Mouse (Mus musculus): ENCODE results near the gene Ccnt1. TPM values are rescaled to one million over a fixed set of nuclear protein-coding genes. Genes with fewer than 3 reads are reported as not detected.
A peak's percentile ranks its signal among the peaks of the same experiment; 100 is the strongest.

Gene Ccnt1
- polyA plus RNA-seq, 2 experiments, result 19.4 to 45.3 TPM

GRCm38 (mm10) chr15:98602921-98603458 lies 32.3 kb upstream of the Ccnt1 start:
- peak overlapping the region; percentile 36; the same call in 1 of the 2 replicates for H3K9ac ChIP-seq (ENCODE audit: low read depth, low read length, severe bottlenecking)
- no peak for ATAC-seq (ENCODE audit: low FRiP score, low read depth)
- H3K36me3 ChIP-seq (ENCODE audit: control insufficient read depth, insufficient read depth, low read length), result peaks cover 69% of the 10 kb centered on the region
- 0 out of 2 replicates have a peak overlapping the region, but pooled peaks have one; percentile 1 for H3K4me3 ChIP-seq (replicated peaks; ENCODE audit: low read length)
- no peak for DNase-seq (ENCODE audit: low spot score)
- 50% methylated on average over 4 of the region's 4 CpGs for WGBS
- peaks cover 30% of the 10 kb centered on the region for H3K4me1 ChIP-seq (ENCODE audit: control insufficient read depth, insufficient read depth, low read length)
- H3K27ac ChIP-seq (replicated peaks; ENCODE audit: low read depth, low read length), result 0 out of 2 replicates have a peak overlapping the region, but pooled peaks have one; percentile 33
- H3K4me2 ChIP-seq (replicated peaks; ENCODE audit: low read depth, low read length, severe bottlenecking), result peak overlapping the region; percentile 42
- no peak for TF ChIP-seq POLR2A (IDR thresholded peaks at IDR 0.05; ENCODE audit: borderline replicate concordance, extremely low read depth, insufficient read depth, insufficient read length)
- H3K27me3 ChIP-seq (ENCODE audit: control insufficient read depth, insufficient read depth, low read length), result no peaks in the 10 kb centered on the region
- H3K9me3 ChIP-seq (ENCODE audit: control insufficient read depth, low read length), result no peaks in the 10 kb centered on the region

- no peak for DNase-seq (ENCODE audit: low spot score)
- Histone ChIP-seq H3K9ac (ENCODE audit: low read depth, low read length, severe bottlenecking) (peak overlapping the region; percentile 36; the same call in 1 of the 2 replicates), H3K4me3 (replicated peaks; ENCODE audit: low read length) (peak overlapping the region; percentile 1; the same call in 1 of the 2 replicates)
Observed at GRCm38 (mm10) chr15:98602191-98602881, 31.6 kb upstream of the Ccnt1 start.

GRCm38 (mm10) chr15:98601832-98602190 lies 31.1 kb upstream of the Ccnt1 start:
- DNase-seq (ENCODE audit: low spot score), result no peak
- no peak for TF ChIP-seq POLR2A (IDR thresholded peaks at IDR 0.05; ENCODE audit: borderline replicate concordance, extremely low read depth, insufficient read depth, insufficient read length)
- Histone ChIP-seq H3K36me3 (ENCODE audit: control insufficient read depth, insufficient read depth, low read length) (peaks cover 76% of the 10 kb centered on the region), H3K27me3 (ENCODE audit: control insufficient read depth, insufficient read depth, low read length) (no peaks in the 10 kb centered on the region), H3K9ac (ENCODE audit: low read depth, low read length, severe bottlenecking) (peak overlapping the region; percentile 36; the same call in 1 of the 2 replicates), H3K4me2 (replicated peaks; ENCODE audit: low read depth, low read length, severe bottlenecking) (peak overlapping the region; percentile 42), H3K27ac (replicated peaks; ENCODE audit: low read depth, low read length) (0 out of 2 replicates have a peak overlapping the region, but pooled peaks have one; percentile 33), H3K4me3 (replicated peaks; ENCODE audit: low read length) (no peak overlapping the region; the same call in 1 of the 2 replicates), H3K9me3 (ENCODE audit: control insufficient read depth, low read length) (no peaks in the 10 kb centered on the region), H3K4me1 (ENCODE audit: control insufficient read depth, insufficient read depth, low read length) (peaks cover 20% of the 10 kb centered on the region)
- 77% methylated on average over 7 of the region's 7 CpGs for WGBS
- no peak for ATAC-seq (ENCODE audit: low FRiP score, low read depth)

More at GRCm38 (mm10) chr15:98602191-98602881, 31.6 kb upstream of the Ccnt1 start:
- 60% methylated on average over 13 of the region's 13 CpGs for WGBS
- ATAC-seq (ENCODE audit: low FRiP score, low read depth), result peak; percentile 51; the same call in 1 of the 2 replicates
- H3K27me3 ChIP-seq (ENCODE audit: control insufficient read depth, insufficient read depth, low read length), result no peaks in the 10 kb centered on the region
- H3K4me1 ChIP-seq (ENCODE audit: control insufficient read depth, insufficient read depth, low read length), result peaks cover 24% of the 10 kb centered on the region
- no peak for TF ChIP-seq POLR2A (IDR thresholded peaks at IDR 0.05; ENCODE audit: borderline replicate concordance, extremely low read depth, insufficient read depth, insufficient read length)
- H3K27ac ChIP-seq (replicated peaks; ENCODE audit: low read depth, low read length), result peak overlapping the region; percentile 33; the same call in 1 of the 2 replicates
- H3K4me2 ChIP-seq (replicated peaks; ENCODE audit: low read depth, low read length, severe bottlenecking), result peak overlapping the region; percentile 42
- no peaks in the 10 kb centered on the region for H3K9me3 ChIP-seq (ENCODE audit: control insufficient read depth, low read length)
- peaks cover 76% of the 10 kb centered on the region for H3K36me3 ChIP-seq (ENCODE audit: control insufficient read depth, insufficient read depth, low read length)

GRCm38 (mm10) chr15:98600036-98600709 lies 29.4 kb upstream of the Ccnt1 start:
- DNase-seq (ENCODE audit: low spot score) (no peak), ATAC-seq (ENCODE audit: low FRiP score, low read depth) (no peak)
- Histone ChIP-seq H3K27ac (replicated peaks; ENCODE audit: low read depth, low read length) (no peak overlapping the region), H3K4me1 (ENCODE audit: control insufficient read depth, insufficient read depth, low read length) (peaks cover 20% of the 10 kb centered on the region), H3K9me3 (ENCODE audit: control insufficient read depth, low read length) (no peaks in the 10 kb centered on the region), H3K27me3 (ENCODE audit: control insufficient read depth, insufficient read depth, low read length) (no peaks in the 10 kb centered on the region), H3K36me3 (ENCODE audit: control insufficient read depth, insufficient read depth, low read length) (peaks cover 91% of the 10 kb centered on the region), H3K9ac (ENCODE audit: low read depth, low read length, severe bottlenecking) (no peak overlapping the region), H3K4me2 (replicated peaks; ENCODE audit: low read depth, low read length, severe bottlenecking) (no peak overlapping the region), H3K4me3 (replicated peaks; ENCODE audit: low read length) (no peak overlapping the region)
- no peak for TF ChIP-seq POLR2A (IDR thresholded peaks at IDR 0.05; ENCODE audit: borderline replicate concordance, extremely low read depth, insufficient read depth, insufficient read length)
- WGBS, result 87% methylated on average over 12 of the region's 12 CpGs

- Histone ChIP-seq H3K36me3 (ENCODE audit: control insufficient read depth, insufficient read depth, low read length) (peaks cover 97% of the 10 kb centered on the region), H3K4me3 (replicated peaks; ENCODE audit: low read length) (no peak overlapping the region), H3K9ac (ENCODE audit: low read depth, low read length, severe bottlenecking) (no peak overlapping the region), H3K9me3 (ENCODE audit: control insufficient read depth, low read length) (no peaks in the 10 kb centered on the region), H3K27me3 (ENCODE audit: control insufficient read depth, insufficient read depth, low read length) (no peaks in the 10 kb centered on the region), H3K4me1 (ENCODE audit: control insufficient read depth, insufficient read depth, low read length) (no peaks in the 10 kb centered on the region), H3K27ac (replicated peaks; ENCODE audit: low read depth, low read length) (no peak overlapping the region), H3K4me2 (replicated peaks; ENCODE audit: low read depth, low read length, severe bottlenecking) (no peak overlapping the region)
- ATAC-seq (ENCODE audit: low FRiP score, low read depth), result no peak
- no peak for DNase-seq (ENCODE audit: low spot score)
- TF ChIP-seq POLR2A (IDR thresholded peaks at IDR 0.05; ENCODE audit: borderline replicate concordance, extremely low read depth, insufficient read depth, insufficient read length), result no peak
- WGBS, result 94% methylated on average over 14 of the region's 14 CpGs
Observed at GRCm38 (mm10) chr15:98596609-98597008, 25.9 kb upstream of the Ccnt1 start.

Measured in limb, embryonic 14.5 days (tissue).